Mouse (Mus musculus): Measurements from ENCODE around the gene Naxe.
A peak's percentile ranks its signal among the peaks of the same experiment; 100 is the strongest.

GRCm38 (mm10) chr3:88027434-88028186 lies 30.7 kb downstream of the Naxe start, which contains the start of gene Hapln2:
- TF ChIP-seq POLR2A (IDR thresholded peaks at IDR 0.05; ENCODE audit: borderline replicate concordance, extremely low read depth, insufficient read depth, insufficient read length, poor library complexity, severe bottlenecking): no peak
- TF ChIP-seq CTCF (IDR thresholded peaks at IDR 0.05; ENCODE audit: borderline replicate concordance, extremely low read depth, insufficient read depth, insufficient read length): peak; percentile 38; the same call in 1 of the 2 replicates
